Mouse (Mus musculus): ENCODE measurements at regions not wholly inside any gene's neighbourhood (a gene's known extent, or its start where the extent isn't known, plus 50 kb on each side); places are given as distances from the start of the nearest gene placed in this dataset.

- no peaks in the 10 kb centered on the region for H3K4me1 ChIP-seq (ENCODE audit: insufficient read depth, low read depth, low read length)
- no peaks in the 10 kb centered on the region for H3K27me3 ChIP-seq (ENCODE audit: insufficient read depth, low read length)
- DNase-seq (ENCODE audit: low spot score) (no peak), ATAC-seq (ENCODE audit: extremely low read depth, insufficient number of reproducible peaks, low FRiP score, poor library complexity, severe bottlenecking) (no peak)
- H3K9me3 ChIP-seq (replicated peaks) = peaks cover 13% of the 10 kb centered on the region
- no peaks in the 10 kb centered on the region for H3K36me3 ChIP-seq (replicated peaks)
- H3K4me3 ChIP-seq (ENCODE audit: low read depth, low read length) = no peak overlapping the region
- no peak for TF ChIP-seq CTCF (IDR thresholded peaks at IDR 0.05; ENCODE audit: low read depth, low read length)
Measured at GRCm38 (mm10) chr8:103608291-103608690, 493.1 kb upstream of the Cdh5 start.

DNA sequence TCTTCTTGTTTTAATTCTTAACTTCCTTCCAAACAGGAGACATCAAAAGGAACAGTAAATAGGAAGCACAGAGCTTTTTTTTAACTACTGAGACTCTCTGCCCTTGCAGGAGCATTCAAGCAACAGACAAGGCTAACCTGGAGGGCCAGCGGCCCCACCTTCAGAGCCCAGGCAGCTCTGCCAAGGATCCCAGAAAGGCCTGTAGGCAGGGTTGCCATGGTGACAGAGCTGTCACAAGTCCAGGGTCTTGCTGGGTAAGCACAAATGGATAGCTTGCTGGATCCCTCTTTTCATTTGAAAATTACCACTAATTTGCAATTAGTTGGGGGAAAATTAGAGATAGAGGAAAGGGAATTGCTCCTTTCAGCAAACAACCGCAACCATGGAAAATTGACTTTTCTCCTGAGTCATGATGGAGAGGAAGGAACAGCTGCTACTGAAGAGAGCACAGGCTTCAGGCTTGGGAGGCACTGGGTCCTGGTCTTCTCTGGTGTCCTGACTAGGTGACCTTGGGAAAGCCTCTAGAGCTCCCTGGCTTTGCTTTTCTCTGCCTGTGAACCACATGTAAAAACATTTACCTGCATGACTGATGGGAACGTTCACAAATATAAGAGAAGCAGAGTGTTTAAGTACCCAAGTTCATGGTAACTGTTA lies 477.5 kb upstream of the Cdh5 start:
- Histone ChIP-seq H3K36me3 (replicated peaks) (no peaks in the 10 kb centered on the region), H3K4me1 (ENCODE audit: insufficient read depth, low read depth, low read length) (no peaks in the 10 kb centered on the region), H3K4me3 (ENCODE audit: low read depth, low read length) (no peak overlapping the region), H3K9me3 (replicated peaks) (peaks cover 19% of the 10 kb centered on the region), H3K27me3 (ENCODE audit: insufficient read depth, low read length) (no peaks in the 10 kb centered on the region)
- TF ChIP-seq TAL1 (conservative IDR thresholded peaks at IDR 0.05; ENCODE audit: low read depth, low read length) (no peak), GATA1 (IDR thresholded peaks at IDR 0.05; ENCODE audit: borderline replicate concordance, low read length) (no peak), GATA2 (IDR thresholded peaks at IDR 0.05; ENCODE audit: borderline replicate concordance, low read depth, low read length) (no peak), POLR2AphosphoS5 (IDR thresholded peaks at IDR 0.05; ENCODE audit: insufficient replicate concordance, low read depth, low read length) (no peak), CTCF (IDR thresholded peaks at IDR 0.05; ENCODE audit: low read depth, low read length) (no peak)
- ATAC-seq (ENCODE audit: extremely low read depth, insufficient number of reproducible peaks, low FRiP score, poor library complexity, severe bottlenecking) (no peak), DNase-seq (ENCODE audit: low spot score) (no peak)

- DNase-seq (ENCODE audit: low spot score) (no peak), ATAC-seq (ENCODE audit: extremely low read depth, insufficient number of reproducible peaks, low FRiP score, poor library complexity, severe bottlenecking) (no peak)
- Histone ChIP-seq H3K36me3 (replicated peaks) (no peaks in the 10 kb centered on the region), H3K4me1 (ENCODE audit: insufficient read depth, low read depth, low read length) (no peaks in the 10 kb centered on the region), H3K4me3 (ENCODE audit: low read depth, low read length) (no peak overlapping the region), H3K9me3 (replicated peaks) (peaks cover 14% of the 10 kb centered on the region; the same call in 1 of the 2 replicates), H3K27me3 (ENCODE audit: insufficient read depth, low read length) (no peaks in the 10 kb centered on the region)
- TF ChIP-seq CTCF (IDR thresholded peaks at IDR 0.05; ENCODE audit: low read depth, low read length) (no peak), GATA1 (IDR thresholded peaks at IDR 0.05; ENCODE audit: borderline replicate concordance, low read length) (no peak), GATA2 (IDR thresholded peaks at IDR 0.05; ENCODE audit: borderline replicate concordance, low read depth, low read length) (no peak), POLR2AphosphoS5 (IDR thresholded peaks at IDR 0.05; ENCODE audit: insufficient replicate concordance, low read depth, low read length) (no peak), TAL1 (conservative IDR thresholded peaks at IDR 0.05; ENCODE audit: low read depth, low read length) (no peak)
Measured at GRCm38 (mm10) chr8:103625166-103625890, 476.1 kb upstream of the Cdh5 start.

GRCm38 (mm10) chr8:103626446-103626845 lies 475.0 kb upstream of the Cdh5 start:
- Histone ChIP-seq H3K4me1 (ENCODE audit: insufficient read depth, low read depth, low read length) (no peaks in the 10 kb centered on the region), H3K36me3 (replicated peaks) (no peaks in the 10 kb centered on the region), H3K9me3 (replicated peaks) (peaks cover 14% of the 10 kb centered on the region; the same call in 1 of the 2 replicates), H3K27me3 (ENCODE audit: insufficient read depth, low read length) (no peaks in the 10 kb centered on the region), H3K4me3 (ENCODE audit: low read depth, low read length) (no peak overlapping the region)
- DNase-seq (ENCODE audit: low spot score) = no peak
- ATAC-seq (ENCODE audit: extremely low read depth, insufficient number of reproducible peaks, low FRiP score, poor library complexity, severe bottlenecking) = no peak
- TF ChIP-seq POLR2AphosphoS5 (IDR thresholded peaks at IDR 0.05; ENCODE audit: insufficient replicate concordance, low read depth, low read length) = no peak

GRCm38 (mm10) chr8:103632543-103632942 lies 468.9 kb upstream of the Cdh5 start:
- Histone ChIP-seq H3K4me1 (ENCODE audit: insufficient read depth, low read depth, low read length) (no peaks in the 10 kb centered on the region), H3K27me3 (ENCODE audit: insufficient read depth, low read length) (no peaks in the 10 kb centered on the region), H3K36me3 (replicated peaks) (no peaks in the 10 kb centered on the region), H3K9me3 (replicated peaks) (peaks cover 26% of the 10 kb centered on the region), H3K4me3 (ENCODE audit: low read depth, low read length) (no peak overlapping the region)
- ATAC-seq (ENCODE audit: extremely low read depth, insufficient number of reproducible peaks, low FRiP score, poor library complexity, severe bottlenecking) (no peak), DNase-seq (ENCODE audit: low spot score) (no peak)
- no peak for TF ChIP-seq TAL1 (conservative IDR thresholded peaks at IDR 0.05; ENCODE audit: low read depth, low read length)
- no peak for TF ChIP-seq GATA1 (IDR thresholded peaks at IDR 0.05; ENCODE audit: borderline replicate concordance, low read length)
- no peak for TF ChIP-seq POLR2AphosphoS5 (IDR thresholded peaks at IDR 0.05; ENCODE audit: insufficient replicate concordance, low read depth, low read length)
- no peak for TF ChIP-seq GATA2 (IDR thresholded peaks at IDR 0.05; ENCODE audit: borderline replicate concordance, low read depth, low read length)
- no peak for TF ChIP-seq CTCF (IDR thresholded peaks at IDR 0.05; ENCODE audit: low read depth, low read length)

DNA sequence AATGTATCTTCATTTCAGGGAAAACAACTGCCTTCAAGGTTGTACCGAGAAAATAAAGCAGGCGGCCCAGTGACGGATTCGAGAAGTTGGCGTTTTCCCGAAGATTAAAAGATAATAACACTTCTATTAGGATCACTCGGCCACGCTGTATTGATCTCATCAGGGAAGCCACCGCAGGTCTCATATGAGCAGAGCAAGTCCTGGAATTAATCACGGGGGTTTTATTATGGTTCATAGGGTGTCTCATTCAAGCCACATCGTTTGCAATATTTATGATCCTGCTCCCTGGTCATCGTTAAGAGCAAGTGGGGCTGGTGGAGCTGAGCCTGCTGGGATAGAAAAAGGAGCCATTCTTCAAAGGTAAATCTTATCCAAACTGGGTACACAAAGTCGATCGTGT lies 466.5 kb upstream of the Cdh5 start:
- no peaks in the 10 kb centered on the region for H3K4me1 ChIP-seq (ENCODE audit: insufficient read depth, low read depth, low read length)
- H3K4me3 ChIP-seq (ENCODE audit: low read depth, low read length) = no peak overlapping the region
- no peak for ATAC-seq (ENCODE audit: extremely low read depth, insufficient number of reproducible peaks, low FRiP score, poor library complexity, severe bottlenecking)
- peaks cover 40% of the 10 kb centered on the region for H3K9me3 ChIP-seq (replicated peaks)
- H3K27me3 ChIP-seq (ENCODE audit: insufficient read depth, low read length) = no peaks in the 10 kb centered on the region
- TF ChIP-seq CTCF (IDR thresholded peaks at IDR 0.05; ENCODE audit: low read depth, low read length) = no peak
- TF ChIP-seq GATA1 (IDR thresholded peaks at IDR 0.05; ENCODE audit: borderline replicate concordance, low read length) = no peak
- no peak for TF ChIP-seq POLR2AphosphoS5 (IDR thresholded peaks at IDR 0.05; ENCODE audit: insufficient replicate concordance, low read depth, low read length)
- no peak for TF ChIP-seq TAL1 (conservative IDR thresholded peaks at IDR 0.05; ENCODE audit: low read depth, low read length)
- TF ChIP-seq GATA2 (IDR thresholded peaks at IDR 0.05; ENCODE audit: borderline replicate concordance, low read depth, low read length) = no peak
- H3K36me3 ChIP-seq (replicated peaks) = no peaks in the 10 kb centered on the region
- DNase-seq (ENCODE audit: low spot score) = no peak

Data from G1E (cell line).